Mouse (Mus musculus): ENCODE data around the gene Rere.

Rere gene

DNA sequence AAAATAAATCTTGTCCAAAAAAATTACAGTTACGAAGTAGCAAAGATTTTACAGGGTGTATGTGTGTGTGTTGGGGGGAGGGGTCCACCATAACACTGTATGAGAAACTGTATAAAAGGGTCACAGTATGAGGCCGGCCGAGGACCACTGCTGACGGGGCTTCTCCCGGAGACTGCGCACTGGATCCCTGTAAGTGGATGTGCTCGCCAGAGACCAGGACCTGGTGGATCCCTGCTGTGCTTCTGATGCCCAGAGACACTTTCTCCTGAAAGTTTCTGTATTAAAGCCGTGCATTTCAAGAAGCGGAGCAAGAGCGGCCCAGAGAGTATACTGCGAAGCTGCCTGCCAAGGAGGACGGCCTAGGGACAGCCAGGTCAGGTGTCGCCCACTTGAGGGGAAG is 341.2 kb downstream of the Rere start:
- DNase-seq: peak in 1 of 2 experiments; percentile 20

DNA sequence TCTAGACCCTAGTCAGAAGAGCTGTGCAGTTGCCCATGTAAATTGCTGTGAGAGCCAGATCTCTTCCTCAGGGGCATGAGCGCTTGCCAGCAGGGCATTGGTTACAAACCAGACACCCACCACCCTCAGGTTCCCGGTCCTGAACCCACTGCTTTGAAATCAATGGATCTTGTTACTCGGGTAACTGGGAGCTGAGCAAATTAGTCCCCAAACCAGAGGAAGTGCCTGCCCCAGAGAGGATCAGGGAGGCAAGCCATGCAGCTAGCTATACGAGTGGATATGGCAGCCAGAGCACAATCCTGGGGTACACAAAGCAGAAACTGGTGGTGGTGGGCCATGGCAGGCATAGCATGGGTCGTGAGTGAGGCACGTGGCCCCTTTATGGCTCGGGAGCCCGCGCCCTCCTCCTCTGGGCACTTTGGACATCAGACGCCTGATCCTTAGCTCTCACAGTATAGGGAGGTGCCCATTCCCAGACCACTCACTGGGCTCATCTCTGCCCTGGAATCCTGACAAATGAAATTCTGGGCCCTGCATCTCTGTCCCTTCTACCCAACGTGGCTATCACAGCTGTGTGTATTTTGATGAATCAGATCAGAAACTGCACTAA is 342.9 kb downstream of the Rere start:
- peak in 1 of 2 experiments; percentile 22 for DNase-seq

DNA sequence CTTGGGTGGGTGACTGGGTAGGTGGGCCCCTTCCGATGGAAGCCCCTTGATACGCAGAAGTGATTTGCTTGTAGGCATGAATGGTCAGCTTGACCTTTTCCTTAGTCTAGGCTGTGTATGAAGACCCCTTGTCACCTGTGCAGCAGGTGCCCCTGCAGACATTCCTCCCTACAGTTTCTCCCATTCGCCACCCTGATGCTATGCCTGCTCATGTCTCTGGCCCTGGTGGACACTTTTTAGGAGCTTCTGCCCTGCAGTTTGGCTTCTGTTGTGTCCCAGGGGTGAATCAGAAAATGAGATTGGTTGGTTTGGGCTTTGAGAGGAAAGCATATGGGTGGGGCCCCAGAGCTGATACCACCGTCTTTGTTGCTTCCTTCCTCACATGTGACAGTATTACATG is 343.5 kb downstream of the Rere start:
- DNase-seq: no peak

DNA sequence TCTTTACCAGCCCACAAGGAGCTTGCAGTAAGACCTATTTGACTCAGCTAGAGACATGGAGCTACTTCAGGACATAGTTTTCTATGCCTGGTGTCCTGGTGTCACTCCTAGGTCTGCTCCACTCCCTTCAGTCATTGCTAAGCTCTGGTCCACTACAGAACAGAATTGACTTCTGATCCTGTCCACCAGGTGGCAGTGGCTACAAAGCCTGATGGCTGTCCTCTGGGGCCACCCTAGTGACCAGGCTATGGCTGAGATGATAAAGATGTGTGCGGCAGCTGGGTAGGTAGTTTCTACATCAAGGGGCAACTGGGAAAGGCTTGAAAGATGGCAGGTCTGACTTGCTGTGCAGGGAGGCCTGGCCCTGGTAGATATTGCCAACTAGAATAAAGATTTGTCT is 344.0 kb downstream of the Rere start:
- peak; percentile 84 to 88 for DNase-seq

DNA sequence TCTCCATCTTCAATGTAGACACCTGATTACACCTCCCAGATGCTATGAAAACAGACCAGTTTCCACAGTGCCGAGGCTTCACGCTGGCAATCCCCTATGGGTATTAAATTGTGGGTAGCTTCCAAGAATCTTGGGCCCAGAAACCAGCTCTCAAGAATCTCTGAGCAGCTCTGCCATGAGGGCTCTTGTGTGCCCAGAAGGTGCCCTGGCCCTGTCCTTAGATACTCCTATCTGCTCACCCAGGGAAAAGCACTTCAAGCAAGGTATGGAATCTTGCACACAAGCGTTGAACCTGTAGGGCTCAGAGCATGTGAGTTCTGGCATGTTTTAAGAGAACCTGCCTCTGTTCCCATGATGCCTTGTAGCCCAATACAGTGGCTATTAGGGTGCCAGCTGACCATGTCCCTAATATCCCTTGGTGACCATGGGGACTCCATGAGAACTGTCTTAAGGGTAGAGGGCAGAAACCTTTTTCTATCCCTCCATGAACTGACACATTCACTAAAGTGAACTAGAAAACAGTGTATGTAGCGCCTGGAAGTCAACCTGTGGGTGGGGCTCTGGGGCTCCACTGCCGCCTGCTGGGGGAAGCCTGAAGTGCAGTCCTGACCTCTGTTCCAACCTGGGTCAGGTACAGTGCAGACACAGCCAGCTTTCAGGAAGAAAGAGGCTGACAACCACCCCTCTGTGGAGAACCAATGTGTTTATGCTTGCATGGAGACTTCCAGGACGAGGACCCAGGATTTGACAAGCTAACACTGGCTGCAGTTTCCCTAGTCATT is 344.7 kb downstream of the Rere start:
- DNase-seq: peak; percentile 83 to 85

DNA sequence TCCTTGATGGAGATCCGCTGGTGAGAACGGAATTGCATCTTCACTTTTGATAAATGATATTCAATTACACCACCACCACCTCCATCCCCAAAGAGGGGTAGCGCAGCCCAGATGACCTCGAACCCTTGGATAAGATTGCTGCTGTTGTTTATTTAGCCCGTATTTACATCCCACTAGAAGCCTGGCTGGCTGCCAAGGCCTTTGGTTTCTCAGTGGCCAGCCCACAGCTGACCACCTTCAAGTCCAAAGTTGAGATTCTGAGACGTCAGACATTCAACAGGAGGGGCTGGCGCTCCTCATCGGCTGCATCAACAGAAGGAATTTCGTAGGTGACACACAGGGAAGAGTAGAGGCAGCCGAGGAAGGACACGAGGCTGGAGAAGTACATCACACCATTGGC is 347.8 kb downstream of the Rere start:
- DNase-seq: peak; percentile 66 to 81

DNA sequence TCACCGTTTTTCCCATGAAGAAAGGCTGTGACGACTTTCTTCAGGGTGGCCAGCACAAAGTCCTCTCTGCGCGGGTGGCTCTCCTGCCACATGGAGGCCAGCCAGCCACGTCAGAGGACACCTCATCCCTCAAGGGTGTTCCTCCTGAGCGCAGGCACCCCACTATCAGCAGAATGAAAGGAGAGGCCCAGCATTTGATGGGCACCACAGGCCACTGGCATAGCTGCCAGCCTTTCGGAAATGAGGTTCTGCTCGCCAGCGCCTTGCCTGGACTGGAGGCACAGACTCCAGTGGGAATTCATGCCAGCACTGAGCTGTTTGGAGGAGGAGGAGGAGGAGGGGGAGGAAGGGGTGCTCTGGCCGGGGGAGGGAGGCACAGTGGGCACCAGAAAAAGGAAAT is 354.1 kb downstream of the Rere start:
- DNase-seq: no peak

DNA sequence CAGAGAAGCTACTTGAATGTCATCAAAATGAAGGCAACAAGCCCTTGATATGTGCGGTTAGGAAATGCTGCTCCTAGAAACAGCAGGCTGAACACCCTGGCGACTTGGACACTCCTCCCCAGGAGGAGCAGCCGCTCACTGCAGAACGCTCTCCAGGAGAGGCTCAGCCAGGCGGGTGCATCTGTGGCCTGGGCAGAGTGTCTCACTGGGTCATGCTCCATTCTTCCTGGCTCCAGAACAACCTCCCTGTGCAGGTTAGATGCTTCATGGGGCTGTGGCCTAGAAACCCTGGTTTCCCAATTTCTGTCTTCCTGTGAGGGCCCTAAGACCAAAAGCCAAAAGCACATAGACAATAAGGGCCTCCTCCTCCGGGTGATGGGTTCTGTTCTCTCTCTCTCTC is 355.2 kb downstream of the Rere start:
- no peak for DNase-seq

DNA sequence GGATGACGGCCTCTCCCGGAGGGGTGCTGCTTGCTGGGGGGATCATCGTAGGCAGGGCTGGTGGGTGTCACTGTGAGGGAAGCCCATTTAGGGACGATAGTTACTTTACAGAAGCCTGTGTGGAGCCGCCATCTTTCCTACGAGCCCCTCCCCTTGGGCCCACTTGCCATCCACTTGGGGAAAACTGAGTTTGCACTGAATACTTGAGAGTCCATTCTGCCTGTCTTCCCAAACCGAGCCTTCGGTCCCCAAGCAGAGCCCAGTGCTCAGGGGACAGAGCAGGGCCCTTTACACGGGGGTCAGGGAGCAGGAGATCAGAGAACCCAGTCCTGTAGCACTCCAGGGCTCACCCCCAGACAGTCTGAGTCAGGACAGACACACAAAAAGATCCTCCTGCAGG is 362.9 kb downstream of the Rere start:
- no peak for DNase-seq

DNA sequence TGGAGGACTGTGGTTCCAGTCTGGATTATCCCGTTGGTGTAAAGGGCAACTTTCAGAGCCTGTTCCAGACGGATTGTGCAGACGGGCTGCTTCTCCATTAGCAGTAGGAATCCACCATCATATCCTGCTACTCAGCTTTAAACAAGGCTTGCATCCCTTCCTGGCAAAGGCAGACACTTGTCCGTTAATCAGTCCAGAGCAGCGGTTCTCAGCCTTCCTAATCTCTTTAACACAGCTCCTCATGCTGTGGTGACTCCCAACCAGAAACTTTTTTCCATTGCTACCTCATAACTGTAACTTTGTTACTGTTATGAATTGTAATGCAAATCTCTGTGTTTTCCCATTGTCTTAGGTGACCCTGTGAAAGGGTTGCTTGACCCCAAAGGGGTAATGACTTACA is 367.9 kb downstream of the Rere start:
- DNase-seq: no peak

DNA sequence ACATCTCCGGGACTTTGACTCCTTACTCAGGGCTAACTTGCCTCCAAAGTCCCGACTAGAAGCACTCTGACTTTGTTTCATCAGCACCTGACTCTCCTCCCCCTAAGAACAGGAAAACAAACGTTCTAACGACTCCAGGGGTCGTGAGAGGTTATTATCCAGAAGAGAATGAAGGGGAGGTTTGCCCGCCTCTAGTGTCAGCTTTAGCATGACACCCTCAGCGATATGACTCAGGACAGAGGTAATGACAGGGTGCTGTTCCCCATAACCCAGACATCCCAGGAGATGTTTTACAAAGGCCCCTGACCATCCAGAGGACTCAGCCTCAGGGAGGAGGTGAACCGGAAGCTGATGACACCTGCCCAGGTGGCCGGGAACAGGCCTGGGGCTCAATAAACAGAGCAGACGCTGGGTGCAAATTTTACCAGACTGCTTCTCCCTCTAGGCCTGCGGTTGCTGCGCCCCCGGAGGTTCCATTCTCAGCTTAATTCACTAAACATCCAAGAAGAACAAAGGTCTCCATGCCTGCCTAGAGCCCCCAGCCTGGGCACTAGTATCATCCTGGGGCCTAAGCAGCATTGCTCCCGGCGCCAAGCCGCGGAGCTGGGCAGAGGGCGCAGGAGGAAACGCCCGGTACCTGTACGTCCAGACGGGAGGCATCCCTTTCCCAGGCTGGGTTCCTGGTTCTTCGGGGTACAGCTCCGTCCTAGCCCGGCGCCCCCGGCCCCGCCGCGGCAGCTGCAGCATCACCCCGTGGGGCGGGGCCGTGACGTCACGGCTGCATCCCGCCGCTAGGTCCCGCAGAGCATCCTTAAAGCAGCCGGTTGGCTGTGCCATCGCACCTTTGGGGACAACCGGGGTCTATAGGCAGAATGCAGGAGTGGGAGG is 370.2 kb downstream of the Rere start, which contains the start of gene Slc45a1:
Slc45a1 (minus strand) TSS at position 785 of the 888 bp plus-strand sequence.
- DNase-seq: no peak

DNA sequence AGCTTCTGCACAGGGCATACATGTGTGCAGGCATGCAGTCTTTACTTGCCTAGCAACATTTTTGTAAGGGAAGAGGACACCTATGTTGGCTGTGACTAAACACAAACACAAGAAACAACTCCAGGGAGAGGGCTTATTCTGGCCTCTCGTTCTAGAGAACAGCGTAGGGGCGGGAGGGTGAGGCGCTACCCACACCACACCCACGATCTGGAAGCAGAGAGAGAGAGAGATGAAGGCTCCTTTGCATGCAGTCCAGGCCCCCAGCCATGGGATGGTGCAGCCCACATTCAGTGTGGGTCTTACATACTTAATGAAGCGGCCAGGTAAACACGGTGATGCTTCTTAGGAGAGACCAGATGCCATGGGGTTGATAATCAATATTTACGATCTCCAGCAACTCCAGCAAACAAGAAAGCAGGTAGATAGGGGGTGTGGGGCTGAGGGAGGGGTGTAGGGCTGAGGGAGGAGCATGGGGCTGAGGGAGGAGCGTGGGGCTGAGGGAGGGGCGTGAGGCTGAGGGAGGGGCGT is 371.7 kb downstream of the Rere start:
- no peak for DNase-seq

DNA sequence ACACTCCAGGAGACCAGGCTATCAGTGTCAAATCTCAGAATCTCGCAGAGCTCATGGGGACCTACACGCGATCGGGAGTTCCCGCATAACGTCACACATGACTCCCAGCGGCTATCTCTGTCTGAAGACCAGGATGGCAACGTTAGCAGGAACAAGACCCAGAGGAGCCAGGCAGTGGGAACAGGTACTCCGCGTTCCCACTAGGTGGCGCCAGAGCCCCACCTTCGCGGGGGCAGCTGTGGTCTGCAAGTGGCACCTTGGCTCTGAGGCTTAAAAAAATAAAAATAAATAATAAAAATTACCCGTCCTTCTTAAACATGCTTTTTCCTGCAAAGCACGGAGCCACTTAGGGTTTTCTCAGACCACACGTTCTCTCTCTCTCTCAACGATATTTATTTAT is 374.5 kb downstream of the Rere start:
- DNase-seq: peak; percentile 92 to 93

DNA sequence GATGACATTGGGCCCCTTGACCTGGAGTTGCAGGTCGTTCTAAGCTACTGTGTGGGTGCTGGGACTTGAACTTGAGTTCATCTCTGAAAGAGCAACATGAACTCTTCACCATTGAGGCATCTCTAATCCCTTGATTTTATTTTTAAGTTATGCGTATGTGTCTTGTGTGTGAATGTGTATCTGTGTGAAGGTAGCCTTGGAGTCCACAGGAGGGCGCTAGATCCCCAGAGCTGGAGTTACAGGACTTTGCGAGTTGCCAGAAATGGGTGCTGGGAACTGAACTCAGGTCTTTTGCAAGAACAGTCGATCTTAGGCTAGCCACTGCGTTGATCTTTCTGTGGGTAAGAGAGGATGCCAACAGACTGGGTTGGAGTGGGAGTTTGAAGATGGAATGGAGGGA is 375.1 kb downstream of the Rere start:
- DNase-seq: peak; percentile 47 to 59

DNA sequence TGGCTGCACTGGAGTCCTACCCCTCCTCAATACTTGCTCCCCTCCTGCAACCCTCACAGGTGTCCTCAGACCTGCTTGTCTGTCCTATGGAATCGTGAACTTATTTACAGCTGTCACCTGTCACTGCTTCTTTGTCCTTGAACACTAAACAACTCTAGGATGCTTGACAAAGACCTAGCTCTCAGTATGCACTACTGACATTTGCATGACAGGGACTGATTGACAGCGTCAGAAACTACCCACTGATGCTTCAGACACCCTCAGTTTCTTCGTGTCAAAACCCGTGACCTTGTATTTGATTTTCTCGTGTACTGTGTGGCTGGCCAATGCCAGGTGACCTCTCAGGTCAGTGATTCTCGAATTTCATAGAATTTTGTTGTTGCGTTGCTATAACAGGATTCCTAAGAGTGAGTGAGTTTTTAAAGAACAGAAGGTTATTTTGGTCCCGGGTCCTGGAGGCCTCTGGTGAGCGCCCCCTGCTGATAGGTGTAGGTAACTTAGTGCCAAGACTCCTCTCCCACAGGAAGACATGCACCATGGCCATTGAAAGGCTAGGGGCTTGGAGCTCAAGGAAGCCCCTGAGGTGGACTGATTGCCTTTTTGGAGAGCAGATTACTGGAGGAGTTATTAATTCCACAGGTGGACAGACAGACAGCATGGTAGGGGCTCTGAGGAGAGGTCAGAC is 378.6 kb downstream of the Rere start:
- DNase-seq: peak; percentile 57 to 62

DNA sequence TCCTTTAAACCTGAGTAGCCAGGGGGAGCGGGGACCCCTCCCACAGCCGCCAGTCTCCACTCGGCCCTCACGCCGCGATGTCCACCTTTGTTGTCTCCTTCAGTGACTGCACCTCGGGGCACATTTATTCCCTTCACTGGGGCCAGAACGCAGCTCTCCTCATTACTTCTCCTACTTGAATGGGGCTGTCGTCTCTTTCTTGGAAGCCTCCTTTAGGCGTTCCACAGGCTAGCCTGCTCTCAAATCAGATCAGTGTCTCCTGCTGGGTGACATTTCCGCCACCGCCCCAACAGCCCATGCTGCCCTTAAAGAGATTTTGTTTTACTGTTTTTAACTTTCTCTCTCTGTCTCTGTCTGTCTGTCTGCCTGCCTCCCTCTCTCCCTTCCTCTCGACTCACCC is 380.4 kb downstream of the Rere start:
- no peak for DNase-seq

DNA sequence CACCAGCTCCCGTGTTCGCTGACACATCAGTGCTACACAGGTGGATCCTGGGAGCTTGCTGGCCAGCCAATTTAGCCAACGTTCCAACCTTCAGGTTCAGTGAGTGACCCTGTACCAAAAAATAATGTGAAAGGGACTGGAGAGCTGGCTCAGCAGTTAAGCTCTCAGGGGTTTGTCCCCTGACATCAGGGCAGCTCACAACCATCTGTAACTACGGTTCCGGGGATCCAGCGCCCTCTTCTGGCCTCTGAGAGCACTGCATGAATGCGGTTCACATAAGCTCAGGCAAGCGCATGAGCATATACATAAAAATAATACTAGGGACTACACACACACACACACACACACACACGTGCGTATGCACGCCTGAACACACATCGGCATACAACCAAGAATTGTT is 381.7 kb downstream of the Rere start:
- peak; percentile 72 for DNase-seq

DNA sequence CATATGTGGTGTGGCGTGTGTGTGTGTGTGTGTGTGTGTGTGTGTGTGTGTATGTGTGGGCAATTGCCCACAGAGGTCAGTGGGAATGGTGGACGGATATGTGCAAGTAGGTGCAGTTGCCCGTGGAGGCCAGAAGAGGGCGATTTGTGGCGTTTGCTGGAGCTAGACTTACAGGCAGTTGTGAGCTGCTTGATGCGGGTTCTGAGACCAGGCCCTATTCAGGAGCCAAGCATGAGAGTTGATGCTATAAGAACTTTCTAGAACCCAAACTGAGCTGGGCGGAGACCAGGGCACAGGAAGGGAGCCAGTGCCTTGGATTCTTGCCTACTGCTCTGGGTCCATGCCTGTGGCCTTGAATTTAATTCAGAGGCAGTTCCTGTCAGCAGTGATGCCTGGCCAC is 383.3 kb downstream of the Rere start:
- DNase-seq: peak; percentile 36 to 38

DNA sequence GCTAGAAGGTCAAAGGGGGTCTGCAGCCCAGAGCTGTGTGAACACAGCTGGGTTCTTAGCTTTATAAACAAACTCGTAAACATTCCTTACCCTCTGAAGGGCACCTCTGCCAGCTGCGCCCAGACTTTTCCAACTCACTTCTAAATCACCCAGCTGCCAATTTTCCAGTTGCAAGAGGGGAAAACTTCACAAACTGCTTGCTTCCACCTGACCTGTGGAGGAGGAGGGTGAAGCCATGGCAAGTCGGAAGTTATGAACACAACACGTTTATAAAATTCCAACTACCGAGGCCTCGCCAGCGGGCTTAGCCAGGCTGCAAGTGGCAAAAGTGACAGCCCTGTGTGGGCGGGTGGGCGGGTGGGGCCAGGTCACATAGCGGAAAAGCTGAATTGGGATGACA is 384.4 kb downstream of the Rere start:
- no peak for DNase-seq

Data from kidney, postnatal 4 days (tissue).